Mouse (Mus musculus): ENCODE data around the gene Gm47985. TPM values are rescaled to one million over a fixed set of nuclear protein-coding genes. Genes with fewer than 3 reads are reported as not detected.
"Not testable (repeated sequence)": the region's sequence is repeated elsewhere in the genome, so short reads cannot be mapped to it uniquely, and the experiment has no call there.

Gene Gm47985
- polyA plus RNA-seq, 1 experiment from 2014 or later, result not detected

- H3K4me1 ChIP-seq, result 0 out of 2 replicates have a peak, but pooled peaks cover 4% of the 10 kb centered on the region
- H3K27ac ChIP-seq (replicated peaks), result no peak overlapping the region
- no peak overlapping the region for H3K4me2 ChIP-seq (replicated peaks)
- no peaks in the 10 kb centered on the region for H3K9me3 ChIP-seq (replicated peaks)
- no peak for ATAC-seq (ENCODE audit: insufficient number of reproducible peaks, low FRiP score, low TSS enrichment, low read depth)
- no peaks in the 10 kb centered on the region for H3K27me3 ChIP-seq
- H3K9ac ChIP-seq, result no peak overlapping the region
- H3K4me3 ChIP-seq (replicated peaks), result no peak overlapping the region
- WGBS, result 63% methylated on average over 2 of the region's 2 CpGs
- H3K36me3 ChIP-seq, result no peaks in the 10 kb centered on the region
Measured at GRCm38 (mm10) chr1:151178505-151179083, 3.7 kb upstream of the Gm47985 start.

DNA sequence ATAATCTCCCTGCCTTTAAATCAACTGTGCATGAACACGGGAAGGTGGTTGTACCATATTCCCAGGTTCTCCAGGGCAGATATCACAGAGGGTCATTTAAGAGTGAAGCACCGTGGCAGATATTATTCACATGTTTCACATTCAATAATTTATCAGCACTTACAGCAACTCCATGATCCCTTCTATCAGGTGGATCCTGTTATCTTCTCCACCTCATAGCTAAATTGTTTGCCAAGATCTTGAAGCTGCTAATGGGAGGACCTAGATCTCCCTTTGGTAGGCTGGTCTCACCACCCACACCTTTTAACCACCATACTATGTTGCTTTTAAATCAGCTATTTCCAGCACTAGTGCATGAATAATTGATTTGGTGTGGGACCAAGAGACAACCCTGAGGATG is 2.2 kb upstream of the Gm47985 start:
- H3K4me3 ChIP-seq (replicated peaks), result no peak overlapping the region
- H3K9me3 ChIP-seq (replicated peaks), result no peaks in the 10 kb centered on the region
- no peak overlapping the region for H3K4me2 ChIP-seq (replicated peaks)
- H3K27me3 ChIP-seq, result no peaks in the 10 kb centered on the region
- no peak overlapping the region for H3K9ac ChIP-seq
- H3K27ac ChIP-seq (replicated peaks), result no peak overlapping the region
- H3K4me1 ChIP-seq, result 0 out of 2 replicates have a peak, but pooled peaks cover 4% of the 10 kb centered on the region
- ATAC-seq (ENCODE audit: insufficient number of reproducible peaks, low FRiP score, low TSS enrichment, low read depth), result no peak
- WGBS, result 84% methylated on average over 2 of the region's 2 CpGs
- no peaks in the 10 kb centered on the region for H3K36me3 ChIP-seq

DNA sequence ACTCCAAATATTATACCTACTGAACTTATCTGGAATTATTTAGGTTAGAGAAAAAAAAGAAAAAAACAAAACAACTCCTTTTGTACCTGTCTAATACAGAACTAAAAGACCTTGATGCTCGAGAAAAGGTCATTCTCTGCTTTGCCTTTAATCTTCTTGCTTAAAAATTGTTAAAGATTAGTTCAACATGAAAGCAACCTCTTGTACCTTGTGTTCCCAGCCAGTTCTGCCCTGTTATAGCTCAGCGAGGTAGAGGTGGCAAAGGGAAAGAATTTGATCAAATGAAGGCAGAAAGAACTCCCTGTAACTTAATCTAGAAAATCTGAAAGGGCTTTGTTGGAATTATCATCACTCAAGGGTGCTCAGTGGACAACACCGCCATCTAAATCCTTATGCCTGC is 3.8 kb downstream of the Gm47985 start:
- not testable (repeated sequence) for H3K27me3 ChIP-seq; H3K4me3 ChIP-seq (replicated peaks); H3K9ac ChIP-seq; H3K27ac ChIP-seq (replicated peaks); H3K4me2 ChIP-seq (replicated peaks); H3K9me3 ChIP-seq (replicated peaks); H3K4me1 ChIP-seq; H3K36me3 ChIP-seq; ATAC-seq (ENCODE audit: insufficient number of reproducible peaks, low FRiP score, low TSS enrichment, low read depth)
- 69% methylated on average over 3 of the region's 3 CpGs for WGBS

- not testable (repeated sequence) for H3K9me3 ChIP-seq (replicated peaks); H3K4me1 ChIP-seq; H3K4me2 ChIP-seq (replicated peaks); ATAC-seq (ENCODE audit: insufficient number of reproducible peaks, low FRiP score, low TSS enrichment, low read depth); H3K36me3 ChIP-seq; H3K27ac ChIP-seq (replicated peaks); H3K27me3 ChIP-seq; H3K9ac ChIP-seq; H3K4me3 ChIP-seq (replicated peaks)
- 84% methylated on average over 4 of the region's 4 CpGs for WGBS
Measured at GRCm38 (mm10) chr1:151186879-151187424, 4.6 kb downstream of the Gm47985 start.

DNA sequence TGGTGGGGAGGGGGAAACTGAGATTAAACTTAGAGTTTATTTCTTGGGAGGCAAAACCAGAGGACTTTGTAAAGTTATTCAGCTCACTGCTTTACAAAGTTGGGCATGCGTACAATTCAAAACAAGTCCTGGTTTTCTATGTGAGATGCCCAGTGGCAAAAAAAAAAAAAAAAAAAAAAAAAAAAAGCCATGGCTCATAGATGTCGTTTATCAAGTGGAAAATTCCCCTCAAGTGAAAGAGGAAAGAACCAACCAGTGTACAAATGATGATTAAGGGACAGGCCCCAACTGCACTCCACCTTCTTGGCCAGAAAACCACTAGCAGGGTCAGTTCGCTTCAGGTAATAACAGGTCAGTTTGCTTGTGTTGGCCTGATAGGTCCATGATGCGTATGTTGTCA is 6.1 kb downstream of the Gm47985 start:
- no peaks in the 10 kb centered on the region for H3K36me3 ChIP-seq
- H3K9me3 ChIP-seq (replicated peaks), result no peaks in the 10 kb centered on the region
- no peaks in the 10 kb centered on the region for H3K27me3 ChIP-seq
- H3K4me1 ChIP-seq, result no peaks in the 10 kb centered on the region
- no peak overlapping the region for H3K9ac ChIP-seq
- ATAC-seq (ENCODE audit: insufficient number of reproducible peaks, low FRiP score, low TSS enrichment, low read depth), result no peak
- H3K4me3 ChIP-seq (replicated peaks), result no peak overlapping the region
- no peak overlapping the region for H3K27ac ChIP-seq (replicated peaks)
- WGBS, result 81% methylated on average over 4 of the region's 4 CpGs
- H3K4me2 ChIP-seq (replicated peaks), result no peak overlapping the region

- H3K27ac ChIP-seq (replicated peaks); H3K9me3 ChIP-seq (replicated peaks); H3K27me3 ChIP-seq; ATAC-seq (ENCODE audit: insufficient number of reproducible peaks, low FRiP score, low TSS enrichment, low read depth); H3K4me3 ChIP-seq (replicated peaks); H3K4me1 ChIP-seq; H3K36me3 ChIP-seq; H3K4me2 ChIP-seq (replicated peaks); H3K9ac ChIP-seq: not testable (repeated sequence)
- no CpG with 5 or more reads among the region's 7 CpGs for WGBS
Measured at GRCm38 (mm10) chr1:151192075-151192474, 9.7 kb downstream of the Gm47985 start, which contains the start of gene Gm8947. Gene Gm8947 (plus strand): TSS chr1:151192376.

- H3K4me1 ChIP-seq; H3K4me2 ChIP-seq (replicated peaks); H3K36me3 ChIP-seq; H3K27ac ChIP-seq (replicated peaks); ATAC-seq (ENCODE audit: insufficient number of reproducible peaks, low FRiP score, low TSS enrichment, low read depth); H3K4me3 ChIP-seq (replicated peaks); H3K9me3 ChIP-seq (replicated peaks); H3K9ac ChIP-seq; H3K27me3 ChIP-seq: not testable (repeated sequence)
- WGBS, result 88% methylated on average over 15 of the region's 15 CpGs
Measured at GRCm38 (mm10) chr1:151192739-151193138, 10.4 kb downstream of the Gm47985 start.

DNA sequence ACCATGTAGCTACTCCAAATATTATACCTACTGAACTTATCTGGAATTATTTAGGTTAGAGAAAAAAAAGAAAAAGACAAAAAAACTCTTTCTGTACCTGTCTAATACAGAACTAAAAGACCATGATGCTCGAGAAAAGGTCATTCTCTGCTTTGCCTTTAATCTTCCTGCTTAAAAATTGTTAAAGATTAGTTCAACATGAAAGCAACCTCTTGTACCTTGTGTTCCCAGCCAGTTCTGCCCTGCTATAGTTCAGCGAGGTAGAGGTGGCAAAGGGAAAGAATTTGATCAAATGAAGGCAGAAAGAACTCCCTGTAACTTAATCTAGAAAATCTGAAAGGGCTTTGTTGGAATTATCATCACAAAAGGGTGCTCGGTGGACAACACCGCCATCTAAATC is 13.6 kb downstream of the Gm47985 start:
- not testable (repeated sequence) for H3K36me3 ChIP-seq; H3K9me3 ChIP-seq (replicated peaks); H3K27me3 ChIP-seq; H3K27ac ChIP-seq (replicated peaks); H3K4me3 ChIP-seq (replicated peaks); H3K4me1 ChIP-seq; H3K4me2 ChIP-seq (replicated peaks); H3K9ac ChIP-seq; ATAC-seq (ENCODE audit: insufficient number of reproducible peaks, low FRiP score, low TSS enrichment, low read depth)
- WGBS, result 60% methylated on average over 4 of the region's 4 CpGs

- not testable (repeated sequence) for H3K27ac ChIP-seq (replicated peaks); H3K4me1 ChIP-seq; ATAC-seq (ENCODE audit: insufficient number of reproducible peaks, low FRiP score, low TSS enrichment, low read depth); H3K4me2 ChIP-seq (replicated peaks); H3K4me3 ChIP-seq (replicated peaks); H3K27me3 ChIP-seq; H3K9me3 ChIP-seq (replicated peaks); H3K36me3 ChIP-seq; H3K9ac ChIP-seq
- WGBS, result 71% methylated on average over 3 of the region's 3 CpGs
Measured at GRCm38 (mm10) chr1:151196690-151197089, 14.4 kb downstream of the Gm47985 start.

DNA sequence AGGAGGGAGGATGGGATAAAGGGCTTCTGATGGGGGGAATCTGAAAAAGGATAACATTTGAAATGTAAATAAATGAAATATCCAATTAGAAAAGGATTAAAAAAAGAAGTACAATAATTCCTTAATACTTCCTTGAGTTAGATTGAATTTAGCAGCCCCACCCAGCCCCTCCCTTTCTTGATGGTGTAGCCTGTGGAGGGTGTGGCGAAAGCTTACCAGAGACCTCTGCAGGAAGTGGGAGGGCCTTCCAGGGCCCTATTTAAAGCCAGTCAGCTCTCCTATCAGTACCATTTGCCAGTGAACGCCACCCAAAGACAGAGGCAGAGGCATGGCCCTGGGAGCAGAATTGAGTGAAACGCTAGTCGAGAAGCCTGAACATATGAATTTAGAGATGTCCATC is 15.8 kb downstream of the Gm47985 start, which contains the start of gene Gm47995:
Gm47995 (plus strand) TSS at position 329 of the 400 bp plus-strand sequence.
- H3K9ac ChIP-seq; H3K4me2 ChIP-seq (replicated peaks); ATAC-seq (ENCODE audit: insufficient number of reproducible peaks, low FRiP score, low TSS enrichment, low read depth); H3K27ac ChIP-seq (replicated peaks); H3K4me1 ChIP-seq; H3K27me3 ChIP-seq; H3K36me3 ChIP-seq; H3K9me3 ChIP-seq (replicated peaks); H3K4me3 ChIP-seq (replicated peaks): not testable (repeated sequence)
- 65% methylated on average over 2 of the region's 4 CpGs for WGBS

- not testable (repeated sequence) for H3K9me3 ChIP-seq (replicated peaks); H3K4me3 ChIP-seq (replicated peaks); H3K9ac ChIP-seq; H3K27ac ChIP-seq (replicated peaks); H3K36me3 ChIP-seq; H3K4me1 ChIP-seq; H3K27me3 ChIP-seq; ATAC-seq (ENCODE audit: insufficient number of reproducible peaks, low FRiP score, low TSS enrichment, low read depth); H3K4me2 ChIP-seq (replicated peaks)
Measured at GRCm38 (mm10) chr1:151200620-151201019, 18.3 kb downstream of the Gm47985 start.

GRCm38 (mm10) chr1:151202771-151203170 is 20.4 kb downstream of the Gm47985 start:
- H3K4me3 ChIP-seq (replicated peaks); ATAC-seq (ENCODE audit: insufficient number of reproducible peaks, low FRiP score, low TSS enrichment, low read depth); H3K9me3 ChIP-seq (replicated peaks); H3K9ac ChIP-seq; H3K4me2 ChIP-seq (replicated peaks); H3K36me3 ChIP-seq; H3K27me3 ChIP-seq; H3K27ac ChIP-seq (replicated peaks); H3K4me1 ChIP-seq: not testable (repeated sequence)
- 81% methylated on average over 3 of the region's 5 CpGs for WGBS
